Mouse (Mus musculus) MEL (cell line): ENCODE measurements at regions not wholly inside any gene's neighbourhood (a gene's known extent, or its start where the extent isn't known, plus 50 kb on each side); places are given as distances from the start of the nearest gene placed in this dataset.

ENCODE experiments used
- DNase-seq: peaks from one replicate; pipeline ENCODE4 v3.0.0; 2011; ENCODE audit warnings: low read depth, low spot score
- H3K27ac ChIP-seq: 2 replicates; pipeline ENCODE4 v1.5.1; 2012; ENCODE audit warnings: low read depth, mild to moderate bottlenecking, control low read depth, low read length, moderate library complexity; ENCODE audit not compliant: control insufficient read depth
- H3K27me3 ChIP-seq, 2 experiments: fragments of 150-350 bp in 1 of 2; sonication (generic) in 1 of 2; 2 replicates each; pipeline ENCODE4 v1.6.1; 2012; ENCODE audit warnings: low read length in 2 of 2, mild to moderate bottlenecking in 2 of 2, improper control_type of control experiment in 1 of 2, moderate library complexity in 1 of 2; ENCODE audit not compliant: insufficient read depth in 2 of 2, control insufficient read depth in 1 of 2
- H3K36me3 ChIP-seq, 2 experiments: 2 replicates each; pipeline ENCODE4 v1.6.1; 2012 to 2014; ENCODE audit warnings: low read length in 2 of 2, improper control_type of control experiment in 1 of 2, inconsistent platforms in 1 of 2, mild to moderate bottlenecking in 1 of 2; ENCODE audit not compliant: insufficient read depth in 2 of 2, control insufficient read depth in 1 of 2
- H3K4me1 ChIP-seq, 2 experiments: fragments of 150-350 bp in 1 of 2; sonication (generic) in 1 of 2; 2 replicates each; pipeline ENCODE4 v1.6.1; 2012; ENCODE audit warnings: low read length in 2 of 2, improper control_type of control experiment in 1 of 2, mild to moderate bottlenecking in 1 of 2; ENCODE audit not compliant: insufficient read depth in 2 of 2, control insufficient read depth in 1 of 2
- H3K4me3 ChIP-seq, 2 experiments: fragments of 150-350 bp in 1 of 2; sonication (generic) in 1 of 2; 2 replicates each; pipeline ENCODE4 v1.5.1; 2012; ENCODE audit warnings: low read depth in 2 of 2, low read length in 2 of 2, mild to moderate bottlenecking in 2 of 2, moderate library complexity in 2 of 2, control low read depth in 1 of 2, improper control_type of control experiment in 1 of 2; ENCODE audit not compliant: control insufficient read depth in 1 of 2, insufficient read depth in 1 of 2
- H3K79me2 ChIP-seq: 2 replicates; pipeline ENCODE4 v1.6.1; 2012; ENCODE audit warnings: mild to moderate bottlenecking, low read length, moderate library complexity; ENCODE audit not compliant: control insufficient read depth, poor library complexity, insufficient read depth
- H3K9ac ChIP-seq: 2 replicates; pipeline ENCODE4 v1.6.1; 2012; ENCODE audit warnings: low read depth, mild to moderate bottlenecking, control low read depth, low read length, moderate library complexity; ENCODE audit not compliant: control insufficient read depth, poor library complexity, severe bottlenecking
- H3K9me3 ChIP-seq: fragments of 150-350 bp; sonication (generic); replicated peaks from 2 replicates; pipeline ENCODE4 v1.6.1; 2012; ENCODE audit warnings: mild to moderate bottlenecking, low read length, improper control_type of control experiment, moderate library complexity; ENCODE audit not compliant: insufficient read depth
- BHLHE40 ChIP-seq: IDR thresholded peaks from 2 replicates; pipeline ENCODE4 v1.6.1; 2012; ENCODE audit warnings: low read depth, mild to moderate bottlenecking, inconsistent platforms, low read length, improper control_type of control experiment, borderline replicate concordance
- CHD1 ChIP-seq: IDR thresholded peaks from 2 replicates; pipeline ENCODE4 v1.6.1; 2012; ENCODE audit warnings: low read depth, mild to moderate bottlenecking, inconsistent platforms, low read length, improper control_type of control experiment
- CHD2 ChIP-seq: IDR thresholded peaks from 2 replicates; pipeline ENCODE4 v1.6.1; 2011; ENCODE audit warnings: low read length, improper control_type of control experiment
- CTCF ChIP-seq, 3 experiments: IDR thresholded peaks in 2 of 3; conservative IDR thresholded peaks in 1 of 3; 2 replicates each; pipeline ENCODE4 v1.5.1; 2011 to 2012; ENCODE audit warnings: low read length in 3 of 3, low read depth in 2 of 3, mild to moderate bottlenecking in 2 of 3, improper control_type of control experiment in 1 of 3, inconsistent platforms in 1 of 3, mixed read lengths in 1 of 3, moderate library complexity in 1 of 3; ENCODE audit not compliant: control insufficient read depth in 1 of 3, insufficient read depth in 1 of 3, poor library complexity in 1 of 3, severe bottlenecking in 1 of 3
- E2F4 ChIP-seq: IDR thresholded peaks from 2 replicates; pipeline ENCODE4 v1.6.1; 2011; ENCODE audit warnings: low read depth, low read length, improper control_type of control experiment, borderline replicate concordance
- ELF1 ChIP-seq: IDR thresholded peaks from 2 replicates; pipeline ENCODE4 v1.6.1; 2014; ENCODE audit warnings: low read depth, mild to moderate bottlenecking, inconsistent platforms, low read length, improper control_type of control experiment, moderate library complexity
- EP300 ChIP-seq, 2 experiments: IDR thresholded peaks; 2 replicates each; pipeline ENCODE4 v1.6.1; 2011; ENCODE audit warnings: improper control_type of control experiment in 2 of 2, low read length in 2 of 2, low read depth in 1 of 2, mild to moderate bottlenecking in 1 of 2
- ETS1 ChIP-seq: IDR thresholded peaks from 2 replicates; pipeline ENCODE4 v1.6.1; 2012; ENCODE audit warnings: low read depth, mild to moderate bottlenecking, inconsistent platforms, low read length, improper control_type of control experiment, moderate library complexity
- GATA1 ChIP-seq: IDR thresholded peaks from 2 replicates; pipeline ENCODE4 v1.6.1; 2011; ENCODE audit warnings: low read depth, low read length, improper control_type of control experiment
- JUND ChIP-seq: IDR thresholded peaks from 2 replicates; pipeline ENCODE4 v1.6.1; 2011; ENCODE audit warnings: low read depth, mild to moderate bottlenecking, improper control_type of control experiment, low read length
- KAT2A ChIP-seq: conservative IDR thresholded peaks from 2 replicates; pipeline ENCODE4 v1.6.1; 2012; ENCODE audit warnings: low read depth, low read length, improper control_type of control experiment, inconsistent platforms
- MAFK ChIP-seq: IDR thresholded peaks from 2 replicates; pipeline ENCODE4 v1.6.1; 2011; ENCODE audit warnings: low read depth, mild to moderate bottlenecking, low read length, improper control_type of control experiment, borderline replicate concordance
- MAZ ChIP-seq: IDR thresholded peaks from 2 replicates; pipeline ENCODE4 v1.6.1; 2012; ENCODE audit warnings: low read depth, mild to moderate bottlenecking, inconsistent platforms, low read length, improper control_type of control experiment
- MXI1 ChIP-seq: IDR thresholded peaks from 2 replicates; pipeline ENCODE4 v1.6.1; 2011; ENCODE audit warnings: mild to moderate bottlenecking, low read depth, low read length, improper control_type of control experiment
- MYB ChIP-seq: IDR thresholded peaks from 2 replicates; pipeline ENCODE4 v1.6.1; 2011; ENCODE audit warnings: mild to moderate bottlenecking, low read depth, low read length, improper control_type of control experiment
- MYC ChIP-seq: IDR thresholded peaks from 2 replicates; pipeline ENCODE4 v1.6.1; 2011; ENCODE audit warnings: low read depth, mild to moderate bottlenecking, low read length, improper control_type of control experiment, moderate library complexity
- NELFE ChIP-seq: IDR thresholded peaks from 2 replicates; pipeline ENCODE4 v1.6.1; 2011; ENCODE audit warnings: low read depth, low read length, improper control_type of control experiment
- POLR2A ChIP-seq, 2 experiments: IDR thresholded peaks; 2 replicates each; pipeline ENCODE4 v1.6.1; 2011 to 2012; ENCODE audit warnings: low read length in 2 of 2, mild to moderate bottlenecking in 2 of 2, control low read depth in 1 of 2, improper control_type of control experiment in 1 of 2, low read depth in 1 of 2, moderate library complexity in 1 of 2; ENCODE audit not compliant: control insufficient read depth in 1 of 2, insufficient read depth in 1 of 2, poor library complexity in 1 of 2
- POLR2AphosphoS2 ChIP-seq: IDR thresholded peaks from 2 replicates; pipeline ENCODE4 v1.6.1; 2011; ENCODE audit warnings: low read length, improper control_type of control experiment
- POLR2AphosphoS5 ChIP-seq: IDR thresholded peaks from 2 replicates; pipeline ENCODE4 v1.6.1; 2012; ENCODE audit warnings: low read depth, borderline replicate concordance, mild to moderate bottlenecking, inconsistent platforms, low read length, moderate library complexity, mixed read lengths
- TBP ChIP-seq: IDR thresholded peaks from 2 replicates; pipeline ENCODE4 v1.8.0; 2011; ENCODE audit warnings: low read depth, low read length, improper control_type of control experiment
- UBTF ChIP-seq: IDR thresholded peaks from 2 replicates; pipeline ENCODE4 v1.6.1; 2012; ENCODE audit warnings: low read depth, mild to moderate bottlenecking, inconsistent platforms, low read length, improper control_type of control experiment, moderate library complexity, borderline replicate concordance; ENCODE audit not compliant: insufficient read depth
- USF1 ChIP-seq: IDR thresholded peaks from 2 replicates; pipeline ENCODE4 v1.6.1; 2014; ENCODE audit warnings: low read depth, mild to moderate bottlenecking, inconsistent platforms, low read length, improper control_type of control experiment, moderate library complexity
- ZC3H11A ChIP-seq: IDR thresholded peaks from 2 replicates; pipeline ENCODE4 v1.6.1; 2012; ENCODE audit warnings: low read depth, mild to moderate bottlenecking, inconsistent platforms, low read length, improper control_type of control experiment

DNA sequence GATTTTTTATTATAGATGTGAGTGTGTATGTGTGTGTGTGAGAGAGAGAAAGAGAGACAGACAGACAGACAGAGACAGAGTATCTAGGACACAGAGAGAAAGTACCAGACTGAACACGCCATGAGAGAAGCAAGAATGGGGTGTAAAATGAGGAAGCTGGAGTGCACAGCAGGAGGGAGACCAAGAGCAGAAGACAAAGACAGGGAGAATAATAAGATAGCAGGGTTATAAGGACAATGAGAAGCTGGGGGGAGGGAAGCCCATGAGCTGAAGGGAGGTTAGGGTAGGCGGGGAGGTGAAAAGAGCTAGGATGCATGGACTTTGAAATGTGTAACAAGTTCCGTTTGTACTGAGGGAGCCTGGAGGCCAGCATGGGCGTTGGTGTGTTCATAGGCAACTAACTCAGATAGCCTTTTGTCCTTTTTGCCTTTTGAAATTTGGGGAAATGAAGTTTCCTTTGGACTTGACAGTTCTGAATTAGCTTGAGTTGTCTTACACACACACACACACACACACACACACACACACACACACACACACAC, 136.8 kb upstream of the Teddm2 start (continued):
- TF ChIP-seq POLR2AphosphoS5 (no peak), MXI1 (peak; percentile 15; the same call in 1 of the 2 replicates), BHLHE40 (no peak), CTCF (IDR thresholded peaks at IDR 0.05 in 2 of 3, conservative IDR thresholded peaks at IDR 0.05 in 1 of 3; ENCODE audit: control insufficient read depth in 1 of 3, insufficient read depth in 1 of 3, low read depth in 2 of 3, low read length in 3 of 3, poor library complexity in 1 of 3, severe bottlenecking in 1 of 3) (no peak), ELF1 (no peak), POLR2AphosphoS2 (no peak), NELFE (0 out of 2 replicates have a peak, but pooled peaks have one; percentile 21)

DNA sequence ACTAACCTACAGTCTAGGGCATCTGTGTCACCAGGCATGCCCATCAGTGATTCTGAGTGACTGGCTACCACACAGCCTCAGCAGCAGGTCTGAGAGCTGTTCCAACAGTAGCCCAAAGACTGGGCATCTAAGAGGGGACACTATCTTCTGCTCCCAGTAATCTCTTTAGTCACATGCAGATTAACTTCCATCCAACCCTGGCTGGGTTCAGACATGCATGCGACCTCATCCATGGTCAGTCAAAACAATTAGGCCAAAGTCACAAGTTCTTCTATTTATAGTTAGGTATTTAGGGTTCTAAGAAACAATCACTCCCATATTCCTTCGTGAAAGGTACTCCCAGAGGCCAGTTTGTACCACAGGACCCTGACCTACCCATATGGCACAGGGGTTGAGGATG, 138.2 kb upstream of the Teddm2 start:
- no peaks in the 10 kb centered on the region for H3K79me2 ChIP-seq
- H3K27ac ChIP-seq, result no peak overlapping the region
- no peaks in the 10 kb centered on the region for H3K27me3 ChIP-seq
- no peak for DNase-seq
- H3K36me3 ChIP-seq, result peaks cover 0 to 14% of the 10 kb centered on the region in 2 experiments; a peak in 2 of 4 replicates
- H3K4me1 ChIP-seq, result peaks cover 7 to 23% of the 10 kb centered on the region in 2 experiments
- no peaks in the 10 kb centered on the region for H3K9me3 ChIP-seq
- no peak overlapping the region for H3K9ac ChIP-seq
- TF ChIP-seq EP300 (IDR thresholded peaks at IDR 0.05; ENCODE audit: low read depth in 1 of 2, low read length in 2 of 2) (no peak), CHD1 (no peak), POLR2AphosphoS5 (no peak), MAZ (no peak), UBTF (no peak), BHLHE40 (no peak), MYC (no peak), CHD2 (no peak), MAFK (no peak), MYB (no peak), KAT2A (no peak), TBP (no peak), JUND (no peak), USF1 (no peak), POLR2A (IDR thresholded peaks at IDR 0.05; ENCODE audit: control insufficient read depth in 1 of 2, insufficient read depth in 1 of 2, low read depth in 1 of 2, low read length in 2 of 2, poor library complexity in 1 of 2) (no peak), ETS1 (no peak), ZC3H11A (no peak), GATA1 (no peak), E2F4 (no peak)
- TF ChIP-seq, all 39 proteins: peak for 0
- no peak overlapping the region for H3K4me3 ChIP-seq
